Mouse (Mus musculus): ENCODE results near the gene Rsc1a1. TPM values are rescaled to one million over a fixed set of nuclear protein-coding genes. Genes with fewer than 3 reads are reported as not detected.
A peak's percentile ranks its signal among the peaks of the same experiment; 100 is the strongest.

Gene Rsc1a1
- polyA plus RNA-seq, 1 experiment = 12.1 TPM

- DNase-seq (ENCODE audit: low read depth) = no peak
Observed at GRCm38 (mm10) chr4:141694719-141695118, 9.3 kb upstream of the Rsc1a1 start.

- DNase-seq (ENCODE audit: low read depth) = no peak
Observed at GRCm38 (mm10) chr4:141688505-141688904, 3.1 kb upstream of the Rsc1a1 start.

GRCm38 (mm10) chr4:141686525-141686924 lies 1.1 kb upstream of the Rsc1a1 start:
- DNase-seq (ENCODE audit: low read depth) = no peak

GRCm38 (mm10) chr4:141686093-141686492 lies 694 bp upstream of the Rsc1a1 start:
- DNase-seq (ENCODE audit: low read depth) = no peak

- DNase-seq (ENCODE audit: low read depth) = no peak
Observed at GRCm38 (mm10) chr4:141682706-141683230, 2.6 kb downstream of the Rsc1a1 start.

- DNase-seq (ENCODE audit: low read depth) = no peak
Observed at GRCm38 (mm10) chr4:141681767-141682166, 3.6 kb downstream of the Rsc1a1 start.

GRCm38 (mm10) chr4:141680892-141681291 lies 4.5 kb downstream of the Rsc1a1 start:
- no peak for DNase-seq (ENCODE audit: low read depth)

GRCm38 (mm10) chr4:141679016-141679415 lies 6.4 kb downstream of the Rsc1a1 start:
- no peak for DNase-seq (ENCODE audit: low read depth)

GRCm38 (mm10) chr4:141676462-141676979 lies 8.9 kb downstream of the Rsc1a1 start:
- DNase-seq (ENCODE audit: low read depth) = no peak

GRCm38 (mm10) chr4:141672325-141672724 lies 13.1 kb downstream of the Rsc1a1 start:
- DNase-seq (ENCODE audit: low read depth) = no peak

- no peak for DNase-seq (ENCODE audit: low read depth)
Observed at GRCm38 (mm10) chr4:141671389-141671788, 14.0 kb downstream of the Rsc1a1 start.

- DNase-seq (ENCODE audit: low read depth) = peak; percentile 97
Observed at GRCm38 (mm10) chr4:141669898-141670712, 15.3 kb downstream of the Rsc1a1 start.

- no peak for DNase-seq (ENCODE audit: low read depth)
Observed at GRCm38 (mm10) chr4:141664799-141665198, 20.6 kb downstream of the Rsc1a1 start, which contains the start of gene Plekhm2. TSS of gene Plekhm2 (minus strand) at chr4:141664899.

GRCm38 (mm10) chr4:141664011-141664745 lies 21.2 kb downstream of the Rsc1a1 start:
- no peak for DNase-seq (ENCODE audit: low read depth)

- DNase-seq (ENCODE audit: low read depth) = no peak
Observed at GRCm38 (mm10) chr4:141663122-141663931, 22.1 kb downstream of the Rsc1a1 start.

- no peak for DNase-seq (ENCODE audit: low read depth)
Observed at GRCm38 (mm10) chr4:141660884-141661283, 24.5 kb downstream of the Rsc1a1 start.

- no peak for DNase-seq (ENCODE audit: low read depth)
Observed at GRCm38 (mm10) chr4:141659739-141660138, 25.7 kb downstream of the Rsc1a1 start.

- no peak for DNase-seq (ENCODE audit: low read depth)
Observed at GRCm38 (mm10) chr4:141658846-141659484, 26.4 kb downstream of the Rsc1a1 start.

GRCm38 (mm10) chr4:141656932-141657331 lies 28.5 kb downstream of the Rsc1a1 start:
- no peak for DNase-seq (ENCODE audit: low read depth)

- no peak for DNase-seq (ENCODE audit: low read depth)
Observed at GRCm38 (mm10) chr4:141655908-141656608, 29.3 kb downstream of the Rsc1a1 start.

Data from gonadal fat pad, adult 2 months (tissue).